Mouse (Mus musculus) left cerebral cortex, adult 9 months (tissue): ENCODE measurements around the gene Tstd2.

ENCODE experiments used
- DNase-seq, 2 experiments: peaks; one replicate each; pipeline ENCODE4 v3.0.0; 2022; ENCODE audit warnings: low spot score in 2 of 2

The Tstd2 gene

GRCm38 (mm10) chr4:46138287-46139222 is at the start of gene Tstd2, which contains the start of gene Ncbp1:
TSS of gene Tstd2 (minus strand) at chr4:46138694.
TSS of gene Ncbp1 (plus strand) at chr4:46138613.
- peak; percentile 61 to 91 for DNase-seq

- DNase-seq = no peak
These were observed 48.0 kb upstream of the Tstd2 start for GRCm38 (mm10) chr4:46186466-46186865.

- no peak for DNase-seq
These were observed 47.4 kb upstream of the Tstd2 start for GRCm38 (mm10) chr4:46185890-46186289.

GRCm38 (mm10) chr4:46185423-46185822 is 46.9 kb upstream of the Tstd2 start:
- DNase-seq = no peak

GRCm38 (mm10) chr4:46182181-46182580 is 43.7 kb upstream of the Tstd2 start:
- no peak for DNase-seq

- no peak for DNase-seq
These were observed 42.7 kb upstream of the Tstd2 start for GRCm38 (mm10) chr4:46181168-46181567.

GRCm38 (mm10) chr4:46177496-46177895 is 39.0 kb upstream of the Tstd2 start:
- no peak for DNase-seq

- DNase-seq = peak in 1 of 2 experiments; percentile 21
These were observed 38.5 kb upstream of the Tstd2 start for GRCm38 (mm10) chr4:46177018-46177417.

- DNase-seq = no peak
These were observed 37.8 kb upstream of the Tstd2 start for GRCm38 (mm10) chr4:46176313-46176712.

GRCm38 (mm10) chr4:46171761-46172160 is 33.3 kb upstream of the Tstd2 start:
- DNase-seq = no peak

- DNase-seq = no peak
These were observed 27.3 kb upstream of the Tstd2 start for GRCm38 (mm10) chr4:46165831-46166230.

GRCm38 (mm10) chr4:46164027-46164426 is 25.5 kb upstream of the Tstd2 start:
- no peak for DNase-seq

- no peak for DNase-seq
These were observed 13.5 kb upstream of the Tstd2 start for GRCm38 (mm10) chr4:46151903-46152544.

GRCm38 (mm10) chr4:46146881-46147280 is 8.4 kb upstream of the Tstd2 start:
- no peak for DNase-seq

- DNase-seq = no peak
These were observed 5.8 kb upstream of the Tstd2 start for GRCm38 (mm10) chr4:46144323-46144722.

GRCm38 (mm10) chr4:46137629-46138286 is 736 bp downstream of the Tstd2 start:
- no peak for DNase-seq

- no peak for DNase-seq
These were observed 6.7 kb downstream of the Tstd2 start for GRCm38 (mm10) chr4:46131791-46132190.

- DNase-seq = peak in 1 of 2 experiments; percentile 52
These were observed 8.3 kb downstream of the Tstd2 start for GRCm38 (mm10) chr4:46130221-46130620.

GRCm38 (mm10) chr4:46129311-46130004 is 9.0 kb downstream of the Tstd2 start:
- peak in 1 of 2 experiments; percentile 25 for DNase-seq

GRCm38 (mm10) chr4:46126541-46126940 is 12.0 kb downstream of the Tstd2 start:
- DNase-seq = peak; percentile 49 to 83

- no peak for DNase-seq
These were observed 15.1 kb downstream of the Tstd2 start for GRCm38 (mm10) chr4:46123358-46123757.

- DNase-seq = no peak
These were observed 17.7 kb downstream of the Tstd2 start for GRCm38 (mm10) chr4:46120767-46121166.
